Mouse (Mus musculus): ENCODE measurements around the gene Ccdc12. TPM values are rescaled to one million over a fixed set of nuclear protein-coding genes. Genes with fewer than 3 reads are reported as not detected.

Ccdc12 gene
- polyA plus RNA-seq, 1 experiment from 2014 or later, result 200 TPM

- no peak overlapping the region for H3K27ac ChIP-seq (ENCODE audit: low read length)
- H3K36me3 ChIP-seq (ENCODE audit: insufficient read depth, low read length), result no peaks in the 10 kb centered on the region
- TF ChIP-seq CTCF (IDR thresholded peaks at IDR 0.05) (no peak), EP300 (IDR thresholded peaks at IDR 0.05) (no peak)
- no peak overlapping the region for H3K4me3 ChIP-seq (ENCODE audit: low read depth, low read length)
- no peak overlapping the region for H3K4me2 ChIP-seq (replicated peaks; ENCODE audit: low read depth, low read length)
- DNase-seq (ENCODE audit: low spot score), result no peak
- WGBS, result 86% methylated on average over 10 of the region's 10 CpGs
- no peaks in the 10 kb centered on the region for H3K9me3 ChIP-seq (ENCODE audit: low read length)
- H3K27me3 ChIP-seq (replicated peaks; ENCODE audit: insufficient read depth, low read length), result no peaks in the 10 kb centered on the region
- no peak for ATAC-seq
- no peaks in the 10 kb centered on the region for H3K4me1 ChIP-seq (ENCODE audit: insufficient read depth, low read depth, low read length)
- no peak overlapping the region for H3K9ac ChIP-seq (replicated peaks; ENCODE audit: low read depth)
Observed at GRCm38 (mm10) chr9:110722060-110722459, 65.8 kb downstream of the Ccdc12 start.

DNA sequence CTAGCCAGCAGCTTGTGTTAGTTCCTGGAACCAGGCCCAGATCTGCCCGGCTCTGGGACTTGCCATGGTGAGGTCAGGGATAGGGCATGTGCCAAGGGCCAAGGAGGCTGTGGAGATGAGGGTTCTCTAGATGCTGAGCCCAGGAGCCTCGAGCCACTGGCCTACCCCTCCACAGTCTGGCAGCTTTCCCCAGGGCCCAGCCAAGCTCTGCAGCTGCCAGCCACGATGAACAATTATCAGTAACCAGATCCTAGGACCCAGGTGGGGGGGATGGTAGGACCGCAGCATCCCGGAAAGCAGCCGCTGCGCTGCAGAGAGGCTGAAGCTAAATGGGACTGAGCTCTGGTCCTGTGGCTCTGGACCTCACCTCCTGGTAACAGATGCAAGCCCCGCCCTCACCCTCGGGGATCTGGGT, 69.4 kb downstream of the Ccdc12 start:
- H3K4me2 ChIP-seq (replicated peaks; ENCODE audit: low read depth, low read length), result no peak overlapping the region
- TF ChIP-seq CTCF (IDR thresholded peaks at IDR 0.05), result no peak
- no peaks in the 10 kb centered on the region for H3K9me3 ChIP-seq (ENCODE audit: low read length)
- no peaks in the 10 kb centered on the region for H3K4me1 ChIP-seq (ENCODE audit: insufficient read depth, low read depth, low read length)
- no peak overlapping the region for H3K27ac ChIP-seq (ENCODE audit: low read length)
- H3K9ac ChIP-seq (replicated peaks; ENCODE audit: low read depth), result no peak overlapping the region
- ATAC-seq (no peak), DNase-seq (ENCODE audit: low spot score) (no peak)
- WGBS, result 28% methylated on average over 9 of the region's 9 CpGs
- no peak overlapping the region for H3K4me3 ChIP-seq (ENCODE audit: low read depth, low read length)
- no peaks in the 10 kb centered on the region for H3K36me3 ChIP-seq (ENCODE audit: insufficient read depth, low read length)
- H3K27me3 ChIP-seq (replicated peaks; ENCODE audit: insufficient read depth, low read length), result no peaks in the 10 kb centered on the region

DNA sequence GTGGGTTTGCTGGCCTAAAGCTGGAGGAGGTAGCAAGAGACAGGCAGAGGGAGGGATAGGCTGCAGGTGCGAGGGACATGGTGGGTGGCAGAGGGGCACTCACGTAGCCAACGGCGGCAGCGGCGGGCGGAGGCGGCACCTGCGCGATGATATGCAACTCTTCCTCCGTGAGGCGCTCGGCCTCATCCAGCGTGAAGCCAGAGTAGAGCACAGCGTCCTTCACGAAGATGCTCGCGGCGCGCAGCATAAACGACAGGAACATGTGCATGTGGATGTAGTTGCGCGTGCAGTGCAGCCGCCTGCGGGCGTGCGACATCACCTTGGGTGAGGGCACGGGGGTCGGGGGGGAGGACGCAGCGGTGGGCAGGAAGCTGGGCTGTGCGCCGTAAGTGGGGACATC, 70.6 kb downstream of the Ccdc12 start:
- TF ChIP-seq CTCF (IDR thresholded peaks at IDR 0.05) (no peak), EP300 (IDR thresholded peaks at IDR 0.05) (no peak)
- H3K36me3 ChIP-seq (ENCODE audit: insufficient read depth, low read length), result no peaks in the 10 kb centered on the region
- H3K9me3 ChIP-seq (ENCODE audit: low read length), result no peaks in the 10 kb centered on the region
- no peak overlapping the region for H3K4me3 ChIP-seq (ENCODE audit: low read depth, low read length)
- H3K9ac ChIP-seq (replicated peaks; ENCODE audit: low read depth), result no peak overlapping the region
- ATAC-seq, result no peak
- no peak overlapping the region for H3K4me2 ChIP-seq (replicated peaks; ENCODE audit: low read depth, low read length)
- H3K4me1 ChIP-seq (ENCODE audit: insufficient read depth, low read depth, low read length), result no peaks in the 10 kb centered on the region
- WGBS, result 44% methylated on average over 29 of the region's 33 CpGs
- no peak overlapping the region for H3K27ac ChIP-seq (ENCODE audit: low read length)
- no peaks in the 10 kb centered on the region for H3K27me3 ChIP-seq (replicated peaks; ENCODE audit: insufficient read depth, low read length)
- no peak for DNase-seq (ENCODE audit: low spot score)

DNA sequence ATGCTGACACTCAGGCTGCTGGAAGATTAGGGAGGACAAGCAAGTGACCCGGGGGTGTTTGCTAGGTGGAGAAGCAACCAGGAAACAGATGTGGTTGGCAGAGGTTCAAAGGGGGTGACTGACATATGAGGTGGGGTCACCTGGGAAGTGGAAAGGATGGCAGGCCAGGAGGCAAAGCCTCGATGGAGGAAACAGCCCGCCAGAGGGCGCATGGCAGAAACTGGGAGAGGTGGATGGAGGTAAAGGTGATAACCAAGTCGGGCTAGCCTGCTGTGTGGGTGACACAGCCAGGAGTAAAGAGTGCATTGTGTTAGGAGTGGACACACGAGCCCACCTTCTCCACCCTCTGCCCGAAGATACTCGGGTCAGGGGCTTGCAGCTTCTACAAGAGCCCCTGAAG, 73.5 kb downstream of the Ccdc12 start:
- H3K4me2 ChIP-seq (replicated peaks; ENCODE audit: low read depth, low read length), result no peak overlapping the region
- 0 out of 2 replicates have a peak, but pooled peaks cover 5% of the 10 kb centered on the region for H3K27me3 ChIP-seq (replicated peaks; ENCODE audit: insufficient read depth, low read length)
- ATAC-seq, result no peak
- peak; percentile 39 for DNase-seq (ENCODE audit: low spot score)
- no peaks in the 10 kb centered on the region for H3K9me3 ChIP-seq (ENCODE audit: low read length)
- peaks cover 6% of the 10 kb centered on the region; the same call in 1 of the 2 replicates for H3K4me1 ChIP-seq (ENCODE audit: insufficient read depth, low read depth, low read length)
- TF ChIP-seq CTCF (IDR thresholded peaks at IDR 0.05) (peak; percentile 73), EP300 (IDR thresholded peaks at IDR 0.05) (no peak)
- H3K9ac ChIP-seq (replicated peaks; ENCODE audit: low read depth), result no peak overlapping the region
- H3K4me3 ChIP-seq (ENCODE audit: low read depth, low read length), result no peak overlapping the region
- H3K36me3 ChIP-seq (ENCODE audit: insufficient read depth, low read length), result no peaks in the 10 kb centered on the region
- 23% methylated on average over 8 of the region's 8 CpGs for WGBS
- no peak overlapping the region for H3K27ac ChIP-seq (ENCODE audit: low read length)

- Histone ChIP-seq H3K4me1 (ENCODE audit: insufficient read depth, low read depth, low read length) (peaks cover 6% of the 10 kb centered on the region; the same call in 1 of the 2 replicates), H3K27ac (ENCODE audit: low read length) (no peak overlapping the region), H3K9me3 (ENCODE audit: low read length) (no peaks in the 10 kb centered on the region), H3K27me3 (replicated peaks; ENCODE audit: insufficient read depth, low read length) (0 out of 2 replicates have a peak, but pooled peaks cover 13% of the 10 kb centered on the region), H3K4me3 (ENCODE audit: low read depth, low read length) (no peak overlapping the region), H3K9ac (replicated peaks; ENCODE audit: low read depth) (no peak overlapping the region), H3K4me2 (replicated peaks; ENCODE audit: low read depth, low read length) (no peak overlapping the region), H3K36me3 (ENCODE audit: insufficient read depth, low read length) (no peaks in the 10 kb centered on the region)
- DNase-seq (ENCODE audit: low spot score), result no peak
- 67% methylated on average over 4 of the region's 4 CpGs for WGBS
- TF ChIP-seq CTCF (IDR thresholded peaks at IDR 0.05) (no peak), EP300 (IDR thresholded peaks at IDR 0.05) (no peak)
- ATAC-seq, result no peak
Observed at GRCm38 (mm10) chr9:110731859-110732258, 75.6 kb downstream of the Ccdc12 start.

DNA sequence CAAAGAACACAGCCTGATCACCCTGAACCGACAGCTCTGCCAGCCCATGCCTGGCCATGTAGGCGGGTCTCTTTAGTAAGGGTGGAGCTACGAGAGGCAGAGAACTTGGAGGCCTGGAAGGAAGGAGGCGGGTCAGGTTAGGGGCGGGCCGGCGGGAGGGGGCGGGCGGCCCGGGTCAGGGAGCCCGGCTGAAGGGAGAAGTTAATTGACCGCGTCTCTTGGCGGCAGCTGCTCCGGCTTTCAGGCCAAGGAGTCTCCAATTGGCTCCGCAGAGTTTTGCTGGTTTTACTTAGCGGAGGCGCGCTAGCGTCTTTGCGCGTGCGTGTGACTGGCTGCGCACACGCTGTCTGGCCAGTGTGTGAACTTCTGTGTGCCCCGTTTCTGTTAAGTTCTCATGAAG, 76.3 kb downstream of the Ccdc12 start:
- no peak for TF ChIP-seq CTCF (IDR thresholded peaks at IDR 0.05)
- TF ChIP-seq EP300 (IDR thresholded peaks at IDR 0.05), result no peak
- Histone ChIP-seq H3K9ac (replicated peaks; ENCODE audit: low read depth) (no peak overlapping the region), H3K9me3 (ENCODE audit: low read length) (no peaks in the 10 kb centered on the region), H3K27ac (ENCODE audit: low read length) (peak overlapping the region; percentile 54; the same call in 1 of the 2 replicates), H3K27me3 (replicated peaks; ENCODE audit: insufficient read depth, low read length) (0 out of 2 replicates have a peak, but pooled peaks cover 13% of the 10 kb centered on the region), H3K36me3 (ENCODE audit: insufficient read depth, low read length) (no peaks in the 10 kb centered on the region), H3K4me3 (ENCODE audit: low read depth, low read length) (peak overlapping the region; percentile 29), H3K4me2 (replicated peaks; ENCODE audit: low read depth, low read length) (peak overlapping the region; percentile 63), H3K4me1 (ENCODE audit: insufficient read depth, low read depth, low read length) (peaks cover 6% of the 10 kb centered on the region; the same call in 1 of the 2 replicates)
- DNase-seq (ENCODE audit: low spot score) (peak; percentile 96), ATAC-seq (peak; percentile 98)
- WGBS, result 1% methylated on average over 26 of the region's 26 CpGs

DNA sequence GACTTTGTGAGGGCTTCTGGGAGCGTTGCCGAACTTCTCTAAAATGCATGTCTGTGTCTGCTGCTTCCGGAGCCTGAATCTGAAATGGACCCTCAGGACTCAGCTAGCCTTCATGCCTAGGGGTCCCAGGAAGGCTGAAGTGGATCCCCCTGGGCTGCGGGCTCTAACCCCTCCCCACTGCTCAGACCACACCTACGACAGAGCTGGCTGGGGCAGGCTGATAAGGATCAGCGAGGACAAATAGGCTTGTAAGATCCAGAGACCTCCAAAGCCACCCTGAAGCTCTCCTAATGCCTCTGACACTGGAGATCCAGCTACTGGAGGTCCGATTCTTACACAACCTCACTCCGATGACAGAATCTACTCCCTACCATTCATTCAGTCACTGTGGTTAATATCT, 76.8 kb downstream of the Ccdc12 start:
- Histone ChIP-seq H3K27me3 (replicated peaks; ENCODE audit: insufficient read depth, low read length) (0 out of 2 replicates have a peak, but pooled peaks cover 13% of the 10 kb centered on the region), H3K9me3 (ENCODE audit: low read length) (no peaks in the 10 kb centered on the region), H3K27ac (ENCODE audit: low read length) (peak overlapping the region; percentile 54), H3K4me1 (ENCODE audit: insufficient read depth, low read depth, low read length) (peaks cover 6% of the 10 kb centered on the region; the same call in 1 of the 2 replicates), H3K4me3 (ENCODE audit: low read depth, low read length) (peak overlapping the region; percentile 29), H3K4me2 (replicated peaks; ENCODE audit: low read depth, low read length) (peak overlapping the region; percentile 63), H3K9ac (replicated peaks; ENCODE audit: low read depth) (no peak overlapping the region), H3K36me3 (ENCODE audit: insufficient read depth, low read length) (no peaks in the 10 kb centered on the region)
- ATAC-seq (no peak), DNase-seq (ENCODE audit: low spot score) (no peak)
- WGBS, result 5% methylated on average over 8 of the region's 8 CpGs
- TF ChIP-seq CTCF (IDR thresholded peaks at IDR 0.05) (no peak), EP300 (IDR thresholded peaks at IDR 0.05) (no peak)

Measured in lung, postnatal 0 days (tissue).